Mouse (Mus musculus): Measurements from ENCODE around the gene Il27. TPM values are rescaled to one million over a fixed set of nuclear protein-coding genes. Genes with fewer than 3 reads are reported as not detected.
A peak's percentile ranks its signal among the peaks of the same experiment; 100 is the strongest.

The Il27 gene
- total RNA-seq, 1 experiment from 2014 or later = not detected

DNA sequence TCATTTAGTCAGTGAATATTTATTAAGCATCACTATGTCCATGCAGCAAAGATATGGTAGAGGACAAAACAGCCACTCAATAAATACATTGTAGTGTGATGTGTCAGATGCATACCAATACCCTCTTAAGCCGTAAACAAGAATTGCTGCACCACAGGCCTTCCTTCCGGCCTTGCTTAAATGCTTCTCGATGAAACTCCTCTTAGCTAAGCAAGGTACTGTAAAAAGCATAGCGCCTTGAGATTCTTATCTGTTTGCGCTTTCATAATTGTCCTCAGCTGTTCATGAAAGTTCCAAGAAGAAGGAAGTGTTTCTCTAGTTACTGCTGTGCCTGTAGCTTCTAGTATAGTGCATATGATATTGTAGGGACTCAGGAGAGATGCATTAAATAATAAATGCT is 11.9 kb upstream of the Il27 start:
- DNase-seq = no peak

DNA sequence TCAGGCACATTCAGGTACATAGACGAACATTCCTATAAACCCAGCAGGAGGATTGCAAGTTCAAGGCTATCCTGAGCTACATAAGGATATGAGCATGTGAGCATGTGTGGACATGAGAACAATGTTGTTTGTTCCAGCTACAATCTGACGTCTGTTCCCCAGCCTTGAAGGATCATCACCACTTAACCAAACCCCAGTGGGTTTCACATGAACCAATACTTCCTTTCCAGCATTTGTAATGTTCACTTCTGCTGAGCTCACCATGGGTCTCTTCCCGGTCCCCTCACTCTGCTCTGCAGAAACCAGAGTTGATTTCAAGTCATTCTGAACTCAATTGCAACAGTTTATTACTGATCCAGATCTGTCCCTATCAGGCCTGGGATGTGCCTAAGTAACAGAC is 7.9 kb upstream of the Il27 start:
- no peak for DNase-seq

DNA sequence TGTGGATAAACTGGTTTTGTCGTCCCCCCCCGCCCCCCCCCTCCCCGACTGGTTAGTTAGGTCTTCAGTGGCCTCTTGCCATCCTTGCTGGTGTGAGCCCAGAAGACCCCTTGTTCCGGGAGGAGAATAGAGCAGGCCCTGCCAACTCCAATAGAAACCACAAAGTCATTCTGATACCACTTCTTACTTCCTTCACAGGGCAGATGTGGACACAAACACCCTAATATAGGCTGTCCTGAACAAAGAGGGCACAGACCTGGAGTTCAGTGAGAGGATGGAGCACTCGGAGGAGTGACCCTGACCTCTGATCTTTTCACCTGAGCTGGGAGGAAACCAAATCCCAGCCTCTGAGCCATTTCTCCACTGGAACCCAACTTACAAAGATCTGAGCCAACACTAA is 7.2 kb upstream of the Il27 start:
- DNase-seq = no peak

DNA sequence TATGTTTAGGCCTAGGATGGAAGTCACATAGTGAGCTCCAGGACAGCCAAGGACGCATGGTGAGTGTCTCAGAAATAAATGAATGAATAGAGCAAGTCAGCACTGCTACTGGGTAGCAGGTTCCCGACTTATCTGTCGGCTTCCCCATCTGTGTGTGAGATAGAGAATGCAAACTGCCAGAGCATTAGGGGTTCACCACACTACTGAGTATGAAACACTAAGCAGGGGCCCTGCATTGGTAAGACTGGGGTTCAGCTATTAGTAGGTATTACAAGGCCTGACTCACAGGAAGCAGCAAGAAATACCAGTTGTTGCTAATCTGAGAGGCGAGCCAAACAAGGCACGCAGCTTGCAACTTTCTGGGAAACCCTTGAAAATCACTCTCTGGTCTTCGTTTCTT is 4.2 kb upstream of the Il27 start:
- no peak for DNase-seq

DNA sequence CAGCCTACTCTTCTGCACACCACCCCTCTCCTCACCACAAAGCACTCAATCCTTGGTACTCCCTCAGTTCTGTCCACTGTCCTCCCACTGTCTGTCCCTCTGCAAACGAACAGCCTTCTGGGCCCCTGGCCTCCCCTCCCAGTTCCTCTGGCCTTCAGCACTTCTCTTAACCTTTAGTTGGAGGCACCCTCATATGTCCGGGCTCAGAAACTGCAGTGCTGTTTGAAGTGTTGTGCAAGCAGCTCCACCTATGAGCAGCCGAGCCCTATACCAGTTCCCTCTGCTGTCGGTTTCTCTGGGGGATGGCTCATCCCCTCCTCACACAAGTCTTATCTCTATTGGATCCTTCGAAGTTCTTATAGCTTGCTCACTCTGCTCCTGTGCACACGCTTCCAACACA is 1.7 kb upstream of the Il27 start:
- DNase-seq = no peak

DNA sequence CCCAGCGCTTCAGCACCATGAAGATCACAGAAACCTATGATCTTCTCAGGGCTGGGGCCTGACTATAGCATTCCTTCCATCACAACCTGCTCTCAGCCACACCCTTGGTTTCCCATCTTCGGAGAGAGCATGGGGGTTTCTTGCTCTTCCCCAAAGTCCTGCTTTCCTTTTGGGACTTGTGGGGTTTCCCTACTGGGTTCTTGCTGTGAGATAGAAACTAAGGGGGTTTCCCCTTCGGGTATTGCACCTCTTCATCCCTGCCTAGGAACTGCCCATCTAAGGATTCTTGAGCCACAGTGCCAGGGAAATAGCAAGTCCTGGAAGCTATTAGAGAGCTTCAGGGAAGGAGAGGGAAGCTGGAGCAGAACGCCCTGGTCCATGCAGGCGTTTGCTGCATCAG is 1.1 kb upstream of the Il27 start:
- no peak for DNase-seq

DNA sequence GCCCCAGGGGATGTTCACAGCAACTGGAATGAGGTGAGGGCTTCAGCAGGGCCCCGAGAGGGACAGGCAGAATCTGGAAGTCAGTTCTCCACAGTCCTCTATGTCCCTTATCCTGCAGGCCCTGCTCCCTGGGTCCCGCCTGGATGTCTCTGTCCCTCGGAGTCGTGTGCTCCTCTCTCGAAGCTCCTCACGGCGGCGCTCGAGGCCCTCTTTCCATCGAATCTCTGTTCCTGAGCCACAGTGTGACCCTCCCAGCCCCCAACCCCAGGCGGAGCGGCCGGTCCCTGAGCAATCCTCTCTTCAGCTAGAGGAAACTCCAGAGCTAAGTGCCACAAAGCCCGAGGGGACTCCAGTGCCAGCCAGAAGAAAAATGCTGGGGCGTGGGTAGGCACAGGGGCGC is 7.0 kb downstream of the Il27 start:
- peak; percentile 86 for DNase-seq

DNA sequence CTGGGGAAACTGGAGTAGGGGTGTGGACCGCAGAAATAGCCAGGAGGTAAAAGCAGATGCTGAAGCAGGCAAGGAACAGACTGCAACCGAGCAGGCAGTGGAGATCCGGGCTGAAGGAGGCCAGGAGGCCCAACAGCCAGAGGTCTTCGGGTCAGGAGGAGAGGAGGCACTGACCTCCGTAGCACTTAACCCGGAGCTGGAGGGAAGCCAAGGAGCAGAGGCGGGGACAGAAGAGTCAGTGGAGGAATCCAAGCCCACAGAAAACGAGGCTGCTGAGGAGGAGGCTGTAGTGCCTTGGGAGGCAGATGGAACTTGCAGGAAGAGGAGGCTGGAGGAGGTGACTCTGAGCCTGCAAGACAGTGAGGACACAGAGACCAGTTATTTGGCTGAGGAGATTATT is 7.9 kb downstream of the Il27 start:
- DNase-seq = peak; percentile 45

DNA sequence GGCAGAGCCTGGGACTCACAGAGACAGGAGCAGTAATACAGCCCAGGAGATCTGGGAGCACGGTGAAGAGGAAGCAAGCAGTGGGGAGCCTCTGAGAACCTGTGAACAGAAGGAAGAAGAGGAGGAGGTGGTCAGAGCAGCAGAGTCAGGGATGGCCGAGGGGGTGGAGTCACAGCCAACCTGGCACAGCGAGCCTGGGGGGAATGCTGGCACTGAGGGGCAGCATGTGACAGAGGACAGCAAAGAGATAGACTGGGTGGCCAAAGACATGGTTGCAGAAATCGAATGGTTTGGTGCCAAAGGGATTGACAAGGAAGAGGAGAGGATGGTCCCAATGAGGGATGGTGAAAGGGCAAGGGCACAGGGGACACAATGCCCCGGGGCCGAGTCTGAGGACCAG is 9.0 kb downstream of the Il27 start, which contains the start of gene Cln3:
Gene Cln3, minus strand, starts transcription at position 101 of the 400 bp plus-strand sequence.
- DNase-seq = no peak

DNA sequence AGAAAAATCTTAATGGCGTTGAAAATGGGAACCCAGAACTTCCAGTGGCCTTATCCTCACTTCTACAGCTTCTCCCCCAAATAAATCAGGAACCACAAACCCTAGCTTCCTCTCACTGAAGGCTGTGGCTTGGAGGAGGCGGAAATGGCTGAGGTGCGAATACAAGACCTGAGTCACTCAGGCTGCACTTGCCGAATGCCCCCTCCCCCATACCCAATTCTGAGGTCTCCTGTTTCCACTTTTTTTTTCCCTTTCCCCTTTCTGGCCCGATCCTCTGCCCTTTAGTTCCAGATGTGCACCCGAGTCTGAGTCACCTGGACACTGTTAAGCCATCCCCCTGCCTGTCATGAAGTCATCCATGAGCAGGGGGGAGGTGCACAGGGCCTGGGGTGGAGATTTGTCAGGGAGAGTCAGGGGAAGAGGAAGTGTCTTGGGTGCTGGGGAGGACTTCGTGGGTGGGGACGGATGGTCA is 10.2 kb downstream of the Il27 start, which contains the start of gene Apobr:
Gene Apobr, plus strand, starts transcription at position 437 of the 472 bp plus-strand sequence.
- no peak for DNase-seq

DNA sequence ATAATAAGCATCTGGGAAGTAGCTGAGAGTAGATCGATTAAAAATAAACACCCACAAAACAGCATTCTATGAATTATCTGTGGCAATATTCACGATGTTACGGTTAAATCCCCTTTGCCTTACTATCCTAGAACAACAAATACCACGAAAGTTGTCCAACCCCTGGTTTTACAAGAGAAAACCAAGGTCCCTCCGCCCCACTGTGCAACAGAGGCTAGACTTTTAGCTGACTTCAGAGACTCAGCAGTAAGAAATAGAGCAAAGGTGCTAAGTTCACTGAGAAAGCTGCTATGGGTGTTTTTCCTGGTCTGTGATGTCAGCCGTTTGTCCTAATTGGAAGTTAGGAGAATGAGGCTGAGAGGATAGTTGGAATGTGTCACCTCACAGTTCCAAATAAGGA is 11.0 kb downstream of the Il27 start:
- DNase-seq = no peak

DNA sequence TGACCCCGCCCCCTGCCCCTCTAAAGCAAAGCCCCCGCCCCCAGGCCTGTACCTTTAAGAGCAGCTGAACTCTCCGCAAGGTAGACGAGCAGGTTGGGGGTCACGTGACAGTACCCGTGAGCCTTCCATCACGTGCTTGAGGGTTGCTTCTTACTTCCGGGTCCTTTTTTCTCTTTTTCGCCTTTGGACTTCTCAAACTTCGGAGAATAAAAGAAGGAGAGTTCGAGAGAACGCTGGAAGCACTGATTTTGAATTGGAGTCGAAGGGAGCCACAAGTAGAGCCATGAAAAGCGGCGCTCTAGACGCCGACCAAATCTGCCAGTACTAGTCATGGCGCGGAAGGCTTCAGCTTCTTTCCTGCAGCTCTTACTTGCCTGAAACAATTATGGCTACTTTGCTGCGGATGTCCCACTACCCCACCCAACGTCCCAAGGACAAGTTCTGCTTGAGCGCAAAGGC is 11.5 kb downstream of the Il27 start:
- DNase-seq = peak; percentile 92

DNA sequence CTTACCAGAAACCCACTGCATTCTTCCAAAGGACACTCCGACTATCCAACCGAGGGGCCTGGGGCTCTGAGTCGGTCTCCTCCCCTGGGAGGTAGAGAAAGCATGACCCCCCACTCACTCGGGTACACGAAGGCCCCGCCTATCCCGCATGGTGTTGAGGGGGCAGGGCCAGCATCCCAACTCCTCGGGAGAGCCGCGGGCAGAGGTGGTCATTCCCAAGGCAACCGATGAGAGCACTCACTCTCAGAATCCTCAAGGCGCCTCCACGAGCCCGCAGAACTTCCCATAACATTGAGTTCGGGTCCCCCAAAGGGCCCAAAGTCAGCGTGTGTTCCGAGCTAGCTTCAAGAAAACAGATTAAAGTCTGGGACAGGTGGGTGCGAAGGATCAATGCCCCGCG is 12.0 kb downstream of the Il27 start:
- peak; percentile 54 for DNase-seq

DNA sequence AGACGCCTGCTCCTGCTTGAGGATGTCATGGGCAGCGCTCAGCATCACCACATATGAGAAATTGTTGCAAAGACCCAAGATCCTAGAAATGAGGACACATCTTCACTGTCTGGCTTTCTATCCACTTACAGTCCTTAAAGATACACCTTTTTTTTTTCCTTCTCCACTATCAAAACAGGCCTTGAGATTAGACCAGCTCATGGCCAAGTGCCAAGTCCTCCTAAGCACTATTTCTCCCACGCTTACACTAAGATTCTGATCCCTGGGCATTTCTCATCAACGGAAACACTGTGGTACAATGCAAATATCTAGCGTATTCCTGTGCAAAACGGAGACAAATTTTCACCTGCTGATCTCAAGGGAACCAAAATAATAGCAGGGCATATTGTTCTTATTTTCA is 13.1 kb downstream of the Il27 start:
- no peak for DNase-seq

DNA sequence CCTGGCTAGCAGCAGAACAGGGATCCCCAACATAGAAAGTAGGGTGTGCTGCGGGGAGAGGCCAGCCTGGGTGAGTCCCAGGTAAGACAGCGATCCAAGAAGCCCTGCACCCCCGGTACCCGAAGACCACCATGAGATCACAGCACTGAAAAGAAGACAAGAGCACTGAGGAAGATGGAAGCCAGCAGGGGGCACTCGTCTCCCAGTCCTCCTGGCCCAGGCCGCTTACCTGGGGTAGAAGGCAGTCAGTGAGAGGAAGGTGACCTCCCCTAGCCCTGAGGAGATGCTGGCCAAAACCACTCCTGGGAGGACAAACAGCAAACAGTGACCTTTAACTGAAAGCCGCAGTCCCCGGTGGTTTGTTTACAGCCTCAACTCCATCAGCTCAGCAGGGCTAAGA is 15.6 kb downstream of the Il27 start:
- peak; percentile 53 for DNase-seq

DNA sequence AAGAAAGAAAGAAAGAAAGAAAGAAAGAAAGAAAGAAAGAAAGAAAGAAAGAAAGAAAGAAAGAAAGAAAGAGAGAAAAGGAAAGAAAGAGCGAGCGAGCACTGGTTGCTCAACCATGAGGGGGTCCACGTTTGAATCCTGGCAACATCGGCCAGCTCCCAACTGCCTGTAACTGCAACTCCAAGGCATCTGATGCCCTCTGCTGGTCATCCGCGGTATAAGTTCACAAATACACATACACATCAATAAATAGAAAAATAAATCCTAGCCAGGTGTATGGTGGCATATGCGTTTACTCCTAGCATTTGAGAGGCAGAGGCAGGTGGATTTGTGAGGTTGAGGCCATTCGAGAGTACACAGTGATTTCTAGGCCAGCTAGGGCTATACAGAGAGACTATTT is 17.8 kb downstream of the Il27 start:
- DNase-seq = peak; percentile 74

DNA sequence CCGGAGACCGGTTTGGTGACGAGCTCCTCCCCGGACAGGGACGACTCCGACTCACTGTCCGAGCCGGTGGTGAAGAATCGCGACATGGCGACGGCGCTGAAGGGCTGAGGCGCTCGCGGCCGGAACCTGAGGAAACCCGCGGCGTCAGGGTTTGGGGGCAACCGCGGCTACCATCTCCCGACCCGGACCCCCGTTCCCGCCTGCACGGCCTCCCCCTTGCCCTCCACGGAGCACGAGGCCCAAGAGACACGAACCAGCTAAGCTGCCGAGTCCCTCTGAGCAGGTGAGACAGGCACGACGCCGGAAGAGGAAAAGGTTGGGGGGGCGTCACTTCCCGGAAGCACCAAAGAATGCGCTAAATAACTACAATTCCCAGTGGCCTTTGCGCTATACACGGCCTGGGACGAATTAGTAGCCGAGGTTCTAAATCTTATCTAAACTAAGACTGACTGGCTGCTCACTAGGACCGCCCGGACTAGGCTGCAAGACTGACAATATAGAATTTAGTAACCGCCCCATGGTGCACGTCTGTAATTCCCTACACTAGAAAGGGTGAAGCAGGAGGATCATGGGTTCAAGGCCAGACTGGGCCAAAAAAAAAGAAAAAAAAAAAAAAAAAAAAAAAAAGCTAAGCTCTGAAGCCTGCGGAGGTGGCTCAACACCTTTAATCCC is 28.5 kb downstream of the Il27 start, which contains the start of gene Eif3c:
Gene Eif3c, minus strand, starts transcription at position 318 of the 672 bp plus-strand sequence.
- peak; percentile 89 for DNase-seq

DNA sequence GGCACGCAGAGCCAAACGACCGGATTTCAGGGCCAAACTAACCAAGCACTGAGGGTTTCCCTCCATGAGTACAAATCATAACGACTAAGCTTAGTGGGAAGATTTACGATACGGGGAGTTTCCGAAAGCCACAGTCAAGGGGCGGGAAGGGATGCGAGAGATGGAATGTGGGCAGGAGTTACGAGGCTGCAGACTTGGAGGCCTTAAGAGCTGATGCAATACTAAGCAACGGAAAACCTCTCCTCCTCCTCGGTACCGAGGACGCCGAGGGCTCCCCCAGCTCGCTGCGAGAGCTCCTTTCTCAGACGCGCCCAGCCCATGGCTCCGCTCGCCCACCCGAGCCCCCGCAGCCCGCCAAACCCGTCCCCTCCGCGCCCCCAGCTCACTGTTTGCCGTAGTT is 29.0 kb downstream of the Il27 start:
- DNase-seq = peak; percentile 72

DNA sequence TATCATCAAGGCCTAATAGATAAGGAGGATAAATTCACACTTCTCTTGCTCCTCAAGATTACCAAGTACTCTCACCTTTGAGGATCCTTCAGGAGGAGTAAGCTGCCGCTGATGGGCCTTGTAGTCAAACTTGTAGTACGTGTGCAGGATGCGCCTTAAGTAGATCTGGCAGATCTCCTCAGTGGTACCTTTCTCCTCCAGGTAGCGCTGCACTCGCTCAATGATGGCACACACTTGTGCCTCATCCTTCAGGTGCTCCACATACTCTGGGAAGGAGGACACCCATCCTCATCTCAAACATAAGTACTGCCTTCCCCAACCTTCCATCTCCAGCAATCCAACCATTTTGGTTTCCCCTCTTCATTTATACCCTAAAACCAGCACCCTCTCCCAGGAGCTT is 38.1 kb downstream of the Il27 start:
- no peak for DNase-seq

DNA sequence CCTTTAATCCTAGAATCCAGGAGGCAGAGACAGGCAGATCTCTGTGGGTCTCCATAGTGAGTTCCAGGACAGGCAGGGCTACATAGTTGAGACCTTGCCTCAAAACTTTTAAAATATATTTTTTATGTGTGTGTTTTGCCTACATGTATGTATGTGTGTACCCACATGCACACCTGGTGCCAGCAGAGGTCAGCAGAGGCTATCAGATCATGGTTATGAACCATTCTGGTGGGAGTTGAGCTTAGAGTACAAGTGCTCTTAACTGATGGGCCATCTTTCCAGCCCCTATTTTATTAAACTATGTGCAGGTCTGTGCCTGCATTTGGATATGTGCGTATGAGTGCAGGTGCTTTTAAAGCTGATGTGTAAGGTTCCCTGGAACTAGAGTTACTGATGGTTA is 39.9 kb downstream of the Il27 start:
- DNase-seq = no peak

DNA sequence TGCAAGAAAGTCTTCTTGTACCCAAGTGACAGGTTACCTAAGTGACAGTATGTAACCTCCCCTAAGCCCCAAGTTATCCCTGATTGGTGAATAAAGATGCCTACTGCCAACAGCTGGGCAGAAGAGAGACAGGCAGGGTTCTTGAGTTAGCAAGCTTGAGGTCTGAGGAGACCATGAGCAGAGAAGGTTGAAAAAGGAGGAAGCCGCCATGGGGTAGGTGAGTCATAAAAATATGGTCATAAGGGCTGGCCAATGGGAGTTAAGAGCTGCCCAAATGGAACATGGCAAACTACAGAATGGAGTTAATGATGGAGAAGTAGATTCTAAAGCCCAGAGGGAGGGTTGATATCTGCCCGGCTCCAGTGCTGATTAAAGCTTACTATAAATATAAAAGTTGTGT is 49.1 kb downstream of the Il27 start:
- DNase-seq = no peak

DNA sequence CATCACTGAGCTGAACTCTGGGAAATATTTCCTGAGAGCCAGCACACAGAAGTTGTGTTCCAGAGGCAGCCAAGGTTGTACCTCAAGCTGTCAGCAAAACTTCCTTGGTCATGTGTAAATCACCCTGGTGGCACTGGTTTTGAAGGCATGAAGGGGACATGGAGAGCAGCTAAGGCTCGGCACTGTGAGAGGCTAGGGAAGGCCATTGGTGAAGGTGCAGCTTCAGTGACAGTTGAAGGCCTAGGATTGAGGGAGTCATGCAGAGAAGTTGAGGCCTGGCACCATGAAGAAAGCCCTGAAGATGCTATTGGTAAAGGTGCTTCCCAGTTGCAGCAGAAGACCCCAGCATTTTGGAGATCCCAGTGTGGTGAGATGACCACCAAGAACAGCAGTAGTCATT is 53.1 kb downstream of the Il27 start:
- no peak for DNase-seq
